Mouse (Mus musculus) embryonic fibroblast, embryonic 13.5 days (primary cell): ENCODE measurements around the gene Acap2. TPM values are rescaled to one million over a fixed set of nuclear protein-coding genes. Genes with fewer than 3 reads are reported as not detected.

Experiments used
- H3K27ac ChIP-seq: 2 replicates; pipeline ENCODE4 v1.5.1; 2012; ENCODE audit warnings: low read length, control low read depth, inconsistent platforms; ENCODE audit not compliant: insufficient read depth
- H3K4me1 ChIP-seq: 2 replicates; pipeline ENCODE4 v1.6.1; 2011; ENCODE audit warnings: low read length; ENCODE audit not compliant: control insufficient read depth, insufficient read depth
- H3K4me3 ChIP-seq: 2 replicates; pipeline ENCODE4 v1.5.1; 2011; ENCODE audit warnings: mild to moderate bottlenecking, control low read depth, low read length; ENCODE audit not compliant: insufficient read depth
- CTCF ChIP-seq: IDR thresholded peaks from 2 replicates; pipeline ENCODE4 v1.5.1; 2011; ENCODE audit warnings: mild to moderate bottlenecking, control low read depth, low read length, moderate library complexity, borderline replicate concordance; ENCODE audit not compliant: insufficient read depth
- POLR2A ChIP-seq: IDR thresholded peaks from 2 replicates; pipeline ENCODE4 v1.6.1; 2011; ENCODE audit warnings: low read depth, mild to moderate bottlenecking, control low read depth, low read length, moderate library complexity
- polyA plus RNA-seq: library from polyadenylated mRNA; stranded (reverse); fragments of >200 nt; gene quantifications from 2 replicates; pipeline ENCODE4 v1.2.4, GENCODE M21; 2011; ENCODE audit warnings: low read depth; ENCODE audit not compliant: missing spikeins, insufficient read length

Acap2 gene
- polyA plus RNA-seq, 1 experiment, result 59.7 TPM

- TF ChIP-seq CTCF, result no peak
- no peak for TF ChIP-seq POLR2A
- H3K27ac ChIP-seq, result no peak overlapping the region
- no peaks in the 10 kb centered on the region for H3K4me1 ChIP-seq
- H3K4me3 ChIP-seq, result no peak overlapping the region
Measured at GRCm38 (mm10) chr16:31149841-31150240, 51.2 kb downstream of the Acap2 start.

- TF ChIP-seq CTCF (no peak), POLR2A (no peak)
- H3K4me3 ChIP-seq, result no peak overlapping the region
- H3K4me1 ChIP-seq, result no peaks in the 10 kb centered on the region
- H3K27ac ChIP-seq, result no peak overlapping the region
Measured at GRCm38 (mm10) chr16:31148891-31149290, 52.2 kb downstream of the Acap2 start.

- no peaks in the 10 kb centered on the region for H3K4me1 ChIP-seq
- no peak for TF ChIP-seq CTCF
- TF ChIP-seq POLR2A, result no peak
- no peak overlapping the region for H3K27ac ChIP-seq
- no peak overlapping the region for H3K4me3 ChIP-seq
Measured at GRCm38 (mm10) chr16:31147766-31148165, 53.3 kb downstream of the Acap2 start.

GRCm38 (mm10) chr16:31141916-31142315 is 59.1 kb downstream of the Acap2 start:
- Histone ChIP-seq H3K4me1 (no peaks in the 10 kb centered on the region), H3K4me3 (no peak overlapping the region), H3K27ac (no peak overlapping the region)
- TF ChIP-seq POLR2A, result no peak
- TF ChIP-seq CTCF, result no peak

- Histone ChIP-seq H3K4me3 (no peak overlapping the region), H3K27ac (no peak overlapping the region)
- no peak for TF ChIP-seq POLR2A
- TF ChIP-seq CTCF, result no peak
Measured at GRCm38 (mm10) chr16:31136616-31137253, 64.3 kb downstream of the Acap2 start.

GRCm38 (mm10) chr16:31135519-31135918 is 65.5 kb downstream of the Acap2 start:
- no peak for TF ChIP-seq CTCF
- no peak for TF ChIP-seq POLR2A
- Histone ChIP-seq H3K4me3 (no peak overlapping the region), H3K27ac (no peak overlapping the region), H3K4me1 (no peaks in the 10 kb centered on the region)

More at GRCm38 (mm10) chr16:31136616-31137253, 64.3 kb downstream of the Acap2 start:
- no peaks in the 10 kb centered on the region for H3K4me1 ChIP-seq

- H3K27ac ChIP-seq, result no peak overlapping the region
- no peak overlapping the region for H3K4me3 ChIP-seq
- H3K4me1 ChIP-seq, result no peaks in the 10 kb centered on the region
- TF ChIP-seq CTCF (no peak), POLR2A (no peak)
Measured at GRCm38 (mm10) chr16:31131531-31131930, 69.5 kb downstream of the Acap2 start.

GRCm38 (mm10) chr16:31128116-31128515 is 72.9 kb downstream of the Acap2 start:
- TF ChIP-seq CTCF (no peak), POLR2A (no peak)
- Histone ChIP-seq H3K4me1 (no peaks in the 10 kb centered on the region), H3K4me3 (no peak overlapping the region), H3K27ac (no peak overlapping the region)

GRCm38 (mm10) chr16:31124991-31125390 is 76.1 kb downstream of the Acap2 start:
- no peaks in the 10 kb centered on the region for H3K4me1 ChIP-seq
- TF ChIP-seq POLR2A, result no peak
- no peak for TF ChIP-seq CTCF

GRCm38 (mm10) chr16:31121612-31122011 is 79.4 kb downstream of the Acap2 start:
- TF ChIP-seq CTCF (no peak), POLR2A (no peak)
- Histone ChIP-seq H3K4me3 (no peak overlapping the region), H3K4me1 (no peaks in the 10 kb centered on the region), H3K27ac (no peak overlapping the region)

More at GRCm38 (mm10) chr16:31124991-31125390, 76.1 kb downstream of the Acap2 start:
- Histone ChIP-seq H3K27ac (no peak overlapping the region), H3K4me3 (no peak overlapping the region)
